Mouse (Mus musculus) C3H10T1/2 (cell line): ENCODE measurements around the gene Lce1h. TPM values are rescaled to one million over a fixed set of nuclear protein-coding genes. Genes with fewer than 3 reads are reported as not detected.

Experiments
- polyA plus RNA-seq, 2 experiments: library from polyadenylated mRNA; unstranded; fragments of >200 nt; fragmentation: generic; extraction: Trizol; gene quantifications; one replicate each; pipeline ENCODE4 v1.2.1; 2012; ENCODE audit warnings: missing spikeins in 2 of 2

The Lce1h gene
- polyA plus RNA-seq, result under 1 TPM in 1 of 2 experiments, not detected in 1; 0.08 TPM

GRCm38 (mm10) chr3:92764965-92765364 is at the start of gene Lce1h:
Lce1h (minus strand) TSS chr3:92765065.

GRCm38 (mm10) chr3:92807791-92808190 is 42.9 kb upstream of the Lce1h start, which contains the start of gene Lce1k:
Lce1k (minus strand) TSS chr3:92807891.

GRCm38 (mm10) chr3:92790414-92790813 is 25.5 kb upstream of the Lce1h start, which contains the start of gene Lce1j:
Lce1j (minus strand) TSS chr3:92790514.

GRCm38 (mm10) chr3:92778799-92779198 is 13.9 kb upstream of the Lce1h start, which contains the start of gene Lce1i:
Lce1i (minus strand) TSS chr3:92778899.

GRCm38 (mm10) chr3:92752238-92752637 is 12.6 kb downstream of the Lce1h start, which contains the start of gene Lce1g:
Lce1g (minus strand) TSS chr3:92752338.

GRCm38 (mm10) chr3:92738996-92739395 is 25.9 kb downstream of the Lce1h start, which contains the start of gene Gm38119:
Gm38119 (minus strand) TSS chr3:92739096.

GRCm38 (mm10) chr3:92720250-92720649 is 44.6 kb downstream of the Lce1h start, which contains the start of gene Lce1f:
Lce1f (minus strand) TSS chr3:92720350.

Other genes starting within 250 kb of the Lce1h start
- gene 2310046K23Rik, start 230.6 kb downstream of the Lce1h start, polyA plus RNA-seq, result not detected
- gene Ivl, start 191.3 kb downstream of the Lce1h start, polyA plus RNA-seq, result under 1 TPM; 0.01 to 0.02 TPM
- not detected for gene Smcp, start 176.1 kb downstream of the Lce1h start, polyA plus RNA-seq
- gene 2210017I01Rik, start 157.6 kb downstream of the Lce1h start, polyA plus RNA-seq, result not detected
- gene Lce6a, start 143.4 kb downstream of the Lce1h start, polyA plus RNA-seq, result not detected
- gene Lce1a1, start 116.8 kb downstream of the Lce1h start, polyA plus RNA-seq, result not detected
- gene Lce1b, start 108.1 kb downstream of the Lce1h start, polyA plus RNA-seq, result not detected
- not detected for gene Lce1a2, start 94.8 kb downstream of the Lce1h start, polyA plus RNA-seq
- not detected for gene Lce1c, start 85.8 kb downstream of the Lce1h start, polyA plus RNA-seq
- not detected for gene Lce1d, start 77.9 kb downstream of the Lce1h start, polyA plus RNA-seq
- gene Lce1e, start 56.0 kb downstream of the Lce1h start, polyA plus RNA-seq, result not detected
- gene Lce1f, start 44.7 kb downstream of the Lce1h start, polyA plus RNA-seq, result not detected
- not detected for gene Gm38119, start 26.0 kb downstream of the Lce1h start, polyA plus RNA-seq
- under 1 TPM in 1 of 2 experiments, not detected in 1; 0.39 TPM for gene Lce1g, start 12.7 kb downstream of the Lce1h start, polyA plus RNA-seq
- not detected for gene Lce1i, start 13.8 kb upstream of the Lce1h start, polyA plus RNA-seq
- not detected for gene Lce1j, start 25.4 kb upstream of the Lce1h start, polyA plus RNA-seq
- gene Lce1k, start 42.8 kb upstream of the Lce1h start, polyA plus RNA-seq, result not detected
- under 1 TPM in 1 of 2 experiments, not detected in 1; 0.04 TPM for gene Kprp, start 62.2 kb upstream of the Lce1h start, polyA plus RNA-seq
- not detected for gene Lce1l, start 86.2 kb upstream of the Lce1h start, polyA plus RNA-seq
- gene 2310050C09Rik, start 105.2 kb upstream of the Lce1h start, polyA plus RNA-seq, result not detected
- not detected for gene Lce3a, start 161.2 kb upstream of the Lce1h start, polyA plus RNA-seq
- gene Lce3b, start 167.9 kb upstream of the Lce1h start, polyA plus RNA-seq, result not detected
- gene Lce3c, start 179.4 kb upstream of the Lce1h start, polyA plus RNA-seq, result not detected
- not detected for gene Lce3d, start 192.3 kb upstream of the Lce1h start, polyA plus RNA-seq
- not detected for gene Lce3e, start 202.0 kb upstream of the Lce1h start, polyA plus RNA-seq
- gene Lce3f, start 227.2 kb upstream of the Lce1h start, polyA plus RNA-seq, result not detected